Mouse (Mus musculus) forebrain, postnatal 0 days (tissue): Measurements from ENCODE around the gene Tmsb10. TPM values are rescaled to one million over a fixed set of nuclear protein-coding genes. Genes with fewer than 3 reads are reported as not detected.

Experiments used
- ATAC-seq: fragments of 200-750 bp; cut with Nextera tagmentation; 2 replicates; pipeline ENCODE4 v1.8.0; 2017; ENCODE audit warnings: mild to moderate bottlenecking, moderate library complexity
- DNase-seq: peaks from one replicate; pipeline ENCODE4 v3.0.0-alpha.2; 2015
- H3K27ac ChIP-seq: fragments of 300-500 bp; sonication (generic); 2 replicates; pipeline ENCODE4 v1.5.1; 2014; ENCODE audit warnings: low read depth, mild to moderate bottlenecking, antibody characterized with exemption, low read length, moderate library complexity, mixed read lengths
- H3K27me3 ChIP-seq: fragments of 300-500 bp; sonication (generic); 2 replicates; pipeline ENCODE4 v1.6.1; 2014; ENCODE audit warnings: mild to moderate bottlenecking, low read length, mixed read lengths; ENCODE audit not compliant: insufficient read depth
- H3K36me3 ChIP-seq: fragments of 300-500 bp; sonication (generic); 2 replicates; pipeline ENCODE4 v1.6.1; 2014; ENCODE audit warnings: mild to moderate bottlenecking, moderate library complexity; ENCODE audit not compliant: insufficient read depth
- H3K4me1 ChIP-seq: fragments of 300-500 bp; sonication (generic); 2 replicates; pipeline ENCODE4 v1.6.1; 2014; ENCODE audit warnings: antibody characterized with exemption; ENCODE audit not compliant: insufficient read depth
- H3K4me2 ChIP-seq: fragments of 300-500 bp; sonication (generic); 2 replicates; pipeline ENCODE4 v1.6.1; 2014; ENCODE audit warnings: low read depth, mild to moderate bottlenecking, moderate library complexity
- H3K4me3 ChIP-seq: fragments of 300-500 bp; sonication (generic); 2 replicates; pipeline ENCODE4 v1.5.1; 2014; ENCODE audit warnings: low read depth, low read length, mixed read lengths
- H3K9ac ChIP-seq: fragments of 300-500 bp; sonication (generic); 2 replicates; pipeline ENCODE4 v1.6.1; 2014; ENCODE audit warnings: mild to moderate bottlenecking
- H3K9me3 ChIP-seq: fragments of 300-500 bp; sonication (generic); 2 replicates; pipeline ENCODE4 v1.6.1; 2016; ENCODE audit warnings: low read length
- CTCF ChIP-seq: sonication (generic); IDR thresholded peaks from 2 replicates; pipeline ENCODE4 v1.5.1; 2016; ENCODE audit warnings: antibody characterized with exemption, control low read depth, low read depth
- WGBS: fragments of 180-500 bp; shearing (Covaris S2); extraction: QIAGEN DNeasy Blood & Tissue Kit; methylation state at CpG from one replicate; pipeline ENCODE4 v1.1.7; 2014; 5-methylcytosine and 5-hydroxymethylcytosine counted together
- polyA plus RNA-seq: library from polyadenylated mRNA; unstranded; fragments of >200 nt; fragmentation: Nextera tagmentation; extraction: Ambion mirVana; gene quantifications from 2 replicates; pipeline ENCODE4 v1.2.1, GENCODE M21; 2015
- total RNA-seq: library from RNA; depleted of rRNA; stranded (reverse); fragments of >200 nt; gene quantifications from 2 replicates; pipeline ENCODE4 v1.2.3, GENCODE M21; 2014

Gene Tmsb10
- total and polyA plus RNA-seq, 2 experiments from 2014 or later = 862 to 5,770 TPM

DNA sequence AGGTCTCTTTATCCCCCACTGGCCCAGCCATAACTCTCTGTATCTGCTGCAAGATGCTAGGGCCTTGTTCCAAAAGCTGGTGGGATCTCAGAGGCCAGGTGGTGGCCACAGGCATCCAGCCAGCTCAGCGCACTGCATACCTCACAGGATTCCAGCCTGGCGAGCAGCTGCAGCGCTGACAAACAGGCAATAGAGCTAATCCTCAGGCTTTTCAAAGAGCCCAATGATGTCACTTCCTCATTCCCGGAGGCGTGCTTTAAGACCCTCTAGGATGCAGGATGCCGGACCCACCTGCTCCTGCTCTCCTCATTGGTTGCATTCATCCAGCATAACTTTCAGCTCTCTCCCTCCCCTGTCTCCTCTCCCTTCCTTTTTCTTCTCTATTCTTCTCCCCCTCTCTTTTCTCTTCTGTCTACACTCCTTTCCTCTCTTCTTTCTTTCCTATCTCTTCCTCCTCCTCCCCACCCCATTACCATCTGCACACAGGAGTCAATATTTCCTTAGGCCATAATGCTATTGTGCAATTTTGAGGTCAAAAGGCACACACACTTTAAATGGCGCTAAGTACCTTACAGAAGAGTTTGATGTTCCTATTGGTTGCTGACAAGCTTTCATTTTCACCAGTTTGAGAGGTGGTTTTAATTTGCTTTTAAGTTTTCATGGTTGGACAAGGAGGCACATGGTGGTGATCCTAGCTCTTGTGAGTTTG is 30.6 kb upstream of the Tmsb10 start:
- Histone ChIP-seq H3K36me3 (no peaks in the 10 kb centered on the region), H3K4me1 (no peaks in the 10 kb centered on the region), H3K4me3 (no peak overlapping the region), H3K4me2 (no peak overlapping the region), H3K27me3 (no peaks in the 10 kb centered on the region), H3K9me3 (no peaks in the 10 kb centered on the region), H3K9ac (no peak overlapping the region), H3K27ac (no peak overlapping the region)
- DNase-seq (peak; percentile 30), ATAC-seq (peak; percentile 85)
- 21% methylated on average over 7 of the region's 7 CpGs for WGBS
- no peak for TF ChIP-seq CTCF

- TF ChIP-seq CTCF = no peak
- no peak overlapping the region for H3K27ac ChIP-seq
- no peaks in the 10 kb centered on the region for H3K27me3 ChIP-seq
- no peaks in the 10 kb centered on the region for H3K36me3 ChIP-seq
- no peak overlapping the region for H3K4me3 ChIP-seq
- no peak overlapping the region for H3K4me2 ChIP-seq
- H3K4me1 ChIP-seq = no peaks in the 10 kb centered on the region
- WGBS = 50% methylated on average over 4 of the region's 4 CpGs
- ATAC-seq = no peak
- no peak for DNase-seq
- H3K9ac ChIP-seq = no peak overlapping the region
- no peaks in the 10 kb centered on the region for H3K9me3 ChIP-seq
These were observed 24.0 kb upstream of the Tmsb10 start for GRCm38 (mm10) chr6:72982506-72982905.

DNA sequence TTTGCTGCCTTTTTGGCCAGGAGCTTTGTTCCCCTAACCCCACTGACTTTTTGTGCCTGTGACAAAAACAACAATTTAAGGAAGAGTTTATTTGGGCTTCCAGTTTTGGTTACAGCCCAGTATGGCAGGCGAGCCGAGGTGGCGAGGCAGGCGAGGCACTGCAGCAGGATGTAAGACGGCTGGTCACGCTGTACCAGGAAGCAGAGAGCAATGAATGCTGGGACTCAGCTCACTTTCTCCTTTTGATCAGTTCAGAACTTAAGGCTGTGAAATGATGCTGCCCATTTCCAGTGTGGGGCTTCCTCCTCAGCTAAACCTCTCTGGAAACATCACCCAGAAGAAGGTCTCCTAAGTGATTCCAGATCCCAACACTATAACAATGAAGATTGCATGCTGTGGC is 23.3 kb upstream of the Tmsb10 start:
- no peak overlapping the region for H3K27ac ChIP-seq
- 65% methylated on average over 6 of the region's 6 CpGs for WGBS
- ATAC-seq = no peak
- H3K4me2 ChIP-seq = no peak overlapping the region
- no peak for DNase-seq
- H3K4me1 ChIP-seq = no peaks in the 10 kb centered on the region
- H3K9ac ChIP-seq = no peak overlapping the region
- TF ChIP-seq CTCF = no peak
- no peaks in the 10 kb centered on the region for H3K27me3 ChIP-seq
- no peaks in the 10 kb centered on the region for H3K9me3 ChIP-seq
- H3K36me3 ChIP-seq = no peaks in the 10 kb centered on the region
- no peak overlapping the region for H3K4me3 ChIP-seq

GRCm38 (mm10) chr6:72981124-72981651 is 22.6 kb upstream of the Tmsb10 start:
- H3K27me3 ChIP-seq = no peaks in the 10 kb centered on the region
- no peak overlapping the region for H3K4me2 ChIP-seq
- H3K9ac ChIP-seq = no peak overlapping the region
- no peaks in the 10 kb centered on the region for H3K36me3 ChIP-seq
- no peaks in the 10 kb centered on the region for H3K9me3 ChIP-seq
- DNase-seq = no peak
- H3K27ac ChIP-seq = no peak overlapping the region
- no peak overlapping the region for H3K4me3 ChIP-seq
- no peak for ATAC-seq
- no peaks in the 10 kb centered on the region for H3K4me1 ChIP-seq
- 49% methylated on average over 9 of the region's 9 CpGs for WGBS
- no peak for TF ChIP-seq CTCF

GRCm38 (mm10) chr6:72976866-72977265 is 18.3 kb upstream of the Tmsb10 start:
- ATAC-seq = no peak
- no peaks in the 10 kb centered on the region for H3K36me3 ChIP-seq
- H3K9ac ChIP-seq = no peak overlapping the region
- TF ChIP-seq CTCF = no peak
- H3K4me2 ChIP-seq = no peak overlapping the region
- DNase-seq = no peak
- H3K27me3 ChIP-seq = no peaks in the 10 kb centered on the region
- 81% methylated on average over 2 of the region's 2 CpGs for WGBS
- no peak overlapping the region for H3K27ac ChIP-seq
- H3K4me1 ChIP-seq = no peaks in the 10 kb centered on the region
- H3K9me3 ChIP-seq = no peaks in the 10 kb centered on the region
- H3K4me3 ChIP-seq = no peak overlapping the region

GRCm38 (mm10) chr6:72971074-72971473 is 12.5 kb upstream of the Tmsb10 start:
- WGBS = 72% methylated on average over 3 of the region's 3 CpGs

DNA sequence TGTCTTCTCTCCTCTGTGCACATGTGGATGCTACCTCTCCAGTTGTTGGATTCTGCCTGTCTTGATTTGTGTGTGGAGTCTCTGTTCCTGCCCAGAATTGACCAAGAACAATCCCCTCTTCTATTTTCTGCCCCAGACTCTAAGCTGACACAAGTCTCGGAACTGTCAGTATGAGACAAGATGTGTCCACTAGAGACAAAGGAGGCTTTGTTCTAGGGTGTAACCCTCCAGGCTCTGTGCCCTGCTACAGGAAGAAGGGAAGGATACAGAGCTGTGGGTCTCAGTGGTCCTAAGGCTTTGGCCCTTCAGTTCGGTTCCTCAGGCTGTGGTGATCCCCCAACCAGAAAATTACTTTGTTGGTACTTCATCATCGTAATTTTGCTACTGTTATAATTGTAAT is 11.2 kb upstream of the Tmsb10 start:
- no peaks in the 10 kb centered on the region for H3K36me3 ChIP-seq
- no peak overlapping the region for H3K4me2 ChIP-seq
- DNase-seq (no peak), ATAC-seq (no peak)
- no peak overlapping the region for H3K4me3 ChIP-seq
- H3K4me1 ChIP-seq = no peaks in the 10 kb centered on the region
- H3K9me3 ChIP-seq = no peaks in the 10 kb centered on the region
- WGBS = 61% methylated on average over 3 of the region's 3 CpGs
- TF ChIP-seq CTCF = no peak
- H3K27me3 ChIP-seq = no peaks in the 10 kb centered on the region
- H3K9ac ChIP-seq = no peak overlapping the region
- H3K27ac ChIP-seq = no peak overlapping the region

More at GRCm38 (mm10) chr6:72971074-72971473, 12.5 kb upstream of the Tmsb10 start:
- H3K27ac ChIP-seq = no peak overlapping the region
- no peaks in the 10 kb centered on the region for H3K4me1 ChIP-seq
- H3K36me3 ChIP-seq = no peaks in the 10 kb centered on the region
- no peak for DNase-seq
- no peaks in the 10 kb centered on the region for H3K27me3 ChIP-seq
- no peak for TF ChIP-seq CTCF
- no peaks in the 10 kb centered on the region for H3K9me3 ChIP-seq
- no peak overlapping the region for H3K4me3 ChIP-seq
- H3K4me2 ChIP-seq = no peak overlapping the region
- ATAC-seq = no peak
- no peak overlapping the region for H3K9ac ChIP-seq
